Mouse (Mus musculus): Measurements from ENCODE around the gene Gm10282. TPM values are rescaled to one million over a fixed set of nuclear protein-coding genes. Genes with fewer than 3 reads are reported as not detected.

The Gm10282 gene
- polyA plus RNA-seq, 1 experiment from 2014 or later = 14.5 TPM

GRCm38 (mm10) chr8:72302986-72303612 lies 2.0 kb downstream of the Gm10282 start:
- Histone ChIP-seq H3K4me2 (ENCODE audit: low read length) (no peak overlapping the region), H3K36me3 (ENCODE audit: control insufficient read depth, insufficient read depth, low read length) (no peaks in the 10 kb centered on the region), H3K4me1 (ENCODE audit: control insufficient read depth, insufficient read depth, low read depth, low read length) (no peaks in the 10 kb centered on the region), H3K9ac (ENCODE audit: low read depth, low read length) (no peak overlapping the region), H3K27me3 (replicated peaks; ENCODE audit: control insufficient read depth, insufficient read depth, low read length) (no peaks in the 10 kb centered on the region), H3K4me3 (ENCODE audit: low read length) (no peak overlapping the region), H3K27ac (ENCODE audit: low read depth, low read length) (no peak overlapping the region), H3K9me3 (ENCODE audit: control insufficient read depth, low read length) (no peaks in the 10 kb centered on the region)
- no peak for ATAC-seq
- WGBS = 83% methylated on average over 8 of the region's 8 CpGs

DNA sequence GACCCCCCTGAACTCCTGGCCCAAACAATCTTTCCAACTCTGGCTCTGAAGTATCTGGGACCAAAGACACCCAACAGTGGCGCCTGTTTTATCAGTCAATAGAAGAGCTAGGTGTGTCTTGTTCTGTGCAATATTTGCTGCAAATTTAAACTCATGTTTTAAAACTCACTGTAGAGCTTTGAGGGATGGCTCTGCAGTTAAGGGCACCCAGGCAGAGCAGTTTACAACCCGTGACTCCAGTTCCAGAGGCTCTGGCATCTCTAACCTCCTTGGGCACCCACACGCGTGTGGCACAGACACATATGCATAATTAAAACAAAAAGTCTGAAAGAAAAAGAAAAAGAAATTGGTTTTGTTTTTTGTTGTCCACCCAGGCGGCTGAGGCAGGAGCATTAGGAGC lies 3.6 kb downstream of the Gm10282 start:
- H3K27ac ChIP-seq (ENCODE audit: low read depth, low read length) = no peak overlapping the region
- H3K9ac ChIP-seq (ENCODE audit: low read depth, low read length) = no peak overlapping the region
- no peaks in the 10 kb centered on the region for H3K4me1 ChIP-seq (ENCODE audit: control insufficient read depth, insufficient read depth, low read depth, low read length)
- no peak overlapping the region for H3K4me3 ChIP-seq (ENCODE audit: low read length)
- H3K4me2 ChIP-seq (ENCODE audit: low read length) = no peak overlapping the region
- H3K9me3 ChIP-seq (ENCODE audit: control insufficient read depth, low read length) = no peaks in the 10 kb centered on the region
- no peak for ATAC-seq
- H3K27me3 ChIP-seq (replicated peaks; ENCODE audit: control insufficient read depth, insufficient read depth, low read length) = no peaks in the 10 kb centered on the region
- H3K36me3 ChIP-seq (ENCODE audit: control insufficient read depth, insufficient read depth, low read length) = no peaks in the 10 kb centered on the region
- 86% methylated on average over 5 of the region's 5 CpGs for WGBS

DNA sequence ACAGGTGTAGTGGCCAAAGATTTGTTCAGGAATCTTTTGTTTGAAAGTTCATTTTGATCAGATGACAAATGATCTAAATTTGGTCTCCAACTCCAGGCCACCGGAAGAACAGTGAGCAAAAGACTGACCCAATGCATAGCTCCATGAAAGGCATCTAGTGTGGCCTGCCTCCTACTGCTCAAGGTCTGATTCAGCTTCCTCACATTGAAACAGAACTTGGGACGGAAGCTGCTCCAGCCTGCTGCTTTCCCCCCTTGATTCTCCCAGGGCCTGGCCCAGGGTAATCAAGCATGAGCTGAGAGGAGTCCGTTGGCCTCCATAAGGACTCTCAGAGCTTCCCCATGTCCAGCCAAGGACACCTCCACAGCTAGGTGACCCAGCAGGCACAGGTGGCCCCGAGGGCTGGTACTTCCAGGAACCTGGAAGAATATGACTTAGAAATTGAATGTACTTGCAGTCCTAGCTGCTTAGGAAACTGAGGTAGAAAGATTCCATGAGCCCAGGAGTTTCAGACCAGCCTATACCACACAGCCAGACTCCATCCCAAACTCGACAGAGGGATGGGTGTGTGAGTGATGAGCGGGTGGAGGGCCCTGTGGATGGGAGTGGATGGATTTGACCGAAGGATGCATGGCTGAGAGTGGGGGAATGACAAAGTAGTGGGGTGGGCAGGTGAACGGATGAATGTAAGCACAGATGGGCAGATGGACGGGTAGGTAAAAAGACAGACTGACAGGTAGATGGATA lies 4.2 kb downstream of the Gm10282 start:
- no peak for ATAC-seq
- 87% methylated on average over 9 of the region's 9 CpGs for WGBS
- no peak overlapping the region for H3K4me2 ChIP-seq (ENCODE audit: low read length)

GRCm38 (mm10) chr8:72298928-72299327 lies 6.1 kb downstream of the Gm10282 start:
- no peak for ATAC-seq
- H3K4me3 ChIP-seq (ENCODE audit: low read length) = no peak overlapping the region
- WGBS = 78% methylated on average over 1 of the region's 1 CpGs
- H3K27me3 ChIP-seq (replicated peaks; ENCODE audit: control insufficient read depth, insufficient read depth, low read length) = no peaks in the 10 kb centered on the region
- no peaks in the 10 kb centered on the region for H3K9me3 ChIP-seq (ENCODE audit: control insufficient read depth, low read length)
- no peak overlapping the region for H3K27ac ChIP-seq (ENCODE audit: low read depth, low read length)
- H3K36me3 ChIP-seq (ENCODE audit: control insufficient read depth, insufficient read depth, low read length) = no peaks in the 10 kb centered on the region
- no peak overlapping the region for H3K9ac ChIP-seq (ENCODE audit: low read depth, low read length)
- H3K4me1 ChIP-seq (ENCODE audit: control insufficient read depth, insufficient read depth, low read depth, low read length) = peaks cover 4% of the 10 kb centered on the region
- H3K4me2 ChIP-seq (ENCODE audit: low read length) = no peak overlapping the region

More for the DNA sequence above, 4.2 kb downstream of the Gm10282 start:
- Histone ChIP-seq H3K4me3 (ENCODE audit: low read length) (no peak overlapping the region), H3K27me3 (replicated peaks; ENCODE audit: control insufficient read depth, insufficient read depth, low read length) (no peaks in the 10 kb centered on the region), H3K4me1 (ENCODE audit: control insufficient read depth, insufficient read depth, low read depth, low read length) (no peaks in the 10 kb centered on the region), H3K36me3 (ENCODE audit: control insufficient read depth, insufficient read depth, low read length) (no peaks in the 10 kb centered on the region), H3K9ac (ENCODE audit: low read depth, low read length) (no peak overlapping the region), H3K9me3 (ENCODE audit: control insufficient read depth, low read length) (no peaks in the 10 kb centered on the region), H3K27ac (ENCODE audit: low read depth, low read length) (no peak overlapping the region)

DNA sequence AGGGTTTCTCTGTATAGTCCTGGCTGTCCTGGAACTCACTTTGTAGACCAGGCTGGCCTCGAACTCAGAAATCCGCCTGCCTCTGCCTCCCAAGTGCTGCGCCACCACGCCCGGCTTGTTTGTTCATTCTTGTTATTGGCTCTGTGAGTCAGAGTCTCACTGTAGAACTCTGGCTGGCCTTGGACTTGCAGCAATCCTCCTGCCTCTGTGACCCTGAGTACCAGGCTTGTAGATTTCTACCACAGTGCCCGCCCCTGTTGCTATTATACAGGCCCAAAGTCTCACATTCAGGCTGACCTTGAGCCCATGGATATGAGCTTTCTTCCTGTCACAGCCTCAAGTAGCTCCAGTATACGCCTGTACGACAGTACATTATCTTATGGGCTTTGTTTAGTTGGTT lies 8.5 kb downstream of the Gm10282 start:
- WGBS = 94% methylated on average over 8 of the region's 8 CpGs
- Histone ChIP-seq H3K4me3 (ENCODE audit: low read length) (no peak overlapping the region), H3K4me1 (ENCODE audit: control insufficient read depth, insufficient read depth, low read depth, low read length) (peaks cover 4% of the 10 kb centered on the region), H3K9me3 (ENCODE audit: control insufficient read depth, low read length) (no peaks in the 10 kb centered on the region), H3K36me3 (ENCODE audit: control insufficient read depth, insufficient read depth, low read length) (no peaks in the 10 kb centered on the region), H3K27me3 (replicated peaks; ENCODE audit: control insufficient read depth, insufficient read depth, low read length) (no peaks in the 10 kb centered on the region), H3K4me2 (ENCODE audit: low read length) (no peak overlapping the region), H3K9ac (ENCODE audit: low read depth, low read length) (no peak overlapping the region), H3K27ac (ENCODE audit: low read depth, low read length) (no peak overlapping the region)
- ATAC-seq = no peak

GRCm38 (mm10) chr8:72295679-72296078 lies 9.4 kb downstream of the Gm10282 start:
- WGBS = 33% methylated on average over 8 of the region's 8 CpGs
- Histone ChIP-seq H3K4me3 (ENCODE audit: low read length) (no peak overlapping the region), H3K4me1 (ENCODE audit: control insufficient read depth, insufficient read depth, low read depth, low read length) (peaks cover 4% of the 10 kb centered on the region), H3K4me2 (ENCODE audit: low read length) (0 out of 2 replicates have a peak overlapping the region, but pooled peaks have one; percentile 18), H3K27me3 (replicated peaks; ENCODE audit: control insufficient read depth, insufficient read depth, low read length) (no peaks in the 10 kb centered on the region), H3K36me3 (ENCODE audit: control insufficient read depth, insufficient read depth, low read length) (no peaks in the 10 kb centered on the region), H3K9me3 (ENCODE audit: control insufficient read depth, low read length) (no peaks in the 10 kb centered on the region), H3K9ac (ENCODE audit: low read depth, low read length) (no peak overlapping the region), H3K27ac (ENCODE audit: low read depth, low read length) (0 out of 2 replicates have a peak overlapping the region, but pooled peaks have one; percentile 42)
- ATAC-seq = peak; percentile 91

GRCm38 (mm10) chr8:72295125-72295524 lies 9.9 kb downstream of the Gm10282 start:
- Histone ChIP-seq H3K4me2 (ENCODE audit: low read length) (no peak overlapping the region), H3K4me3 (ENCODE audit: low read length) (no peak overlapping the region), H3K9ac (ENCODE audit: low read depth, low read length) (no peak overlapping the region), H3K36me3 (ENCODE audit: control insufficient read depth, insufficient read depth, low read length) (no peaks in the 10 kb centered on the region), H3K9me3 (ENCODE audit: control insufficient read depth, low read length) (no peaks in the 10 kb centered on the region), H3K27ac (ENCODE audit: low read depth, low read length) (0 out of 2 replicates have a peak overlapping the region, but pooled peaks have one; percentile 42), H3K27me3 (replicated peaks; ENCODE audit: control insufficient read depth, insufficient read depth, low read length) (no peaks in the 10 kb centered on the region), H3K4me1 (ENCODE audit: control insufficient read depth, insufficient read depth, low read depth, low read length) (peaks cover 4% of the 10 kb centered on the region)
- 58% methylated on average over 3 of the region's 3 CpGs for WGBS
- 0 out of 2 replicates have a peak, but pooled peaks have one; percentile 7 for ATAC-seq

GRCm38 (mm10) chr8:72293309-72293708 lies 11.8 kb downstream of the Gm10282 start:
- Histone ChIP-seq H3K9me3 (ENCODE audit: control insufficient read depth, low read length) (no peaks in the 10 kb centered on the region), H3K9ac (ENCODE audit: low read depth, low read length) (no peak overlapping the region), H3K4me1 (ENCODE audit: control insufficient read depth, insufficient read depth, low read depth, low read length) (peaks cover 4% of the 10 kb centered on the region), H3K4me2 (ENCODE audit: low read length) (no peak overlapping the region), H3K27ac (ENCODE audit: low read depth, low read length) (no peak overlapping the region), H3K36me3 (ENCODE audit: control insufficient read depth, insufficient read depth, low read length) (no peaks in the 10 kb centered on the region), H3K27me3 (replicated peaks; ENCODE audit: control insufficient read depth, insufficient read depth, low read length) (no peaks in the 10 kb centered on the region), H3K4me3 (ENCODE audit: low read length) (no peak overlapping the region)
- ATAC-seq = no peak

GRCm38 (mm10) chr8:72291104-72291503 lies 14.0 kb downstream of the Gm10282 start:
- Histone ChIP-seq H3K9ac (ENCODE audit: low read depth, low read length) (no peak overlapping the region), H3K4me1 (ENCODE audit: control insufficient read depth, insufficient read depth, low read depth, low read length) (peaks cover 4% of the 10 kb centered on the region), H3K36me3 (ENCODE audit: control insufficient read depth, insufficient read depth, low read length) (no peaks in the 10 kb centered on the region), H3K27ac (ENCODE audit: low read depth, low read length) (no peak overlapping the region), H3K4me2 (ENCODE audit: low read length) (no peak overlapping the region), H3K9me3 (ENCODE audit: control insufficient read depth, low read length) (no peaks in the 10 kb centered on the region), H3K27me3 (replicated peaks; ENCODE audit: control insufficient read depth, insufficient read depth, low read length) (no peaks in the 10 kb centered on the region), H3K4me3 (ENCODE audit: low read length) (no peak overlapping the region)
- no peak for ATAC-seq
- 89% methylated on average over 2 of the region's 2 CpGs for WGBS
